Mouse (Mus musculus): ENCODE results near the gene Zkscan16. TPM values are rescaled to one million over a fixed set of nuclear protein-coding genes. Genes with fewer than 3 reads are reported as not detected.
A peak's percentile ranks its signal among the peaks of the same experiment; 100 is the strongest.

Gene Zkscan16
- polyA plus RNA-seq, 1 experiment from 2014 or later: 0.73 TPM

DNA sequence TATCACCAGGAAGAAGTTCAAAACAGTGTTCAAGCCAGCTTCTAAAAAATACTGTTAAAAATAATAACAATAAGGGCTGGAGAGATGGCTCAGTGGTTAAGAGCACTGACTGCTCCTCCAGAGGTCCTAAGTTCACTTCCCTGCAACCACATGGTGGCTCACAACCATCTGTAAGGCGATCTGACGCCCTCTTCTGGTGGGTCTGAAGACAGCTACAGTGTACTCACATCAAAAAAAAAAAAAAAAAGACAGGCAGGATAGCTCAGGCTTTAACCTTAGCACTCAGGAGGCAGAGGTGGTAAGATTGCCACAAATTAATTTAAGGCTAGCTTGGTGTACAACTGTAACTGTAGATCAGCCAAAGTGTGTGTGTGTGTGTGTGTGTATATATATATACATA lies 57.2 kb downstream of the Zkscan16 start:
- Histone ChIP-seq H3K9me3 (ENCODE audit: control insufficient read depth, low read length) (no peaks in the 10 kb centered on the region), H3K27me3 (ENCODE audit: control insufficient read depth, insufficient read depth, low read length) (no peaks in the 10 kb centered on the region), H3K9ac (ENCODE audit: low read depth, low read length) (no peak overlapping the region), H3K36me3 (ENCODE audit: control insufficient read depth, insufficient read depth, low read length) (no peaks in the 10 kb centered on the region), H3K4me3 (ENCODE audit: low read depth, low read length) (no peak overlapping the region), H3K4me2 (replicated peaks; ENCODE audit: low read depth, low read length) (no peak overlapping the region), H3K4me1 (replicated peaks; ENCODE audit: control insufficient read depth, insufficient read depth, low read length) (no peaks in the 10 kb centered on the region; the same call in 1 of the 2 replicates), H3K27ac (ENCODE audit: low read depth, low read length) (no peak overlapping the region)
- peak; percentile 36 for DNase-seq (ENCODE audit: low spot score)
- no peak for ATAC-seq (ENCODE audit: low FRiP score)
- WGBS: 2% methylated on average over 2 of the region's 2 CpGs

DNA sequence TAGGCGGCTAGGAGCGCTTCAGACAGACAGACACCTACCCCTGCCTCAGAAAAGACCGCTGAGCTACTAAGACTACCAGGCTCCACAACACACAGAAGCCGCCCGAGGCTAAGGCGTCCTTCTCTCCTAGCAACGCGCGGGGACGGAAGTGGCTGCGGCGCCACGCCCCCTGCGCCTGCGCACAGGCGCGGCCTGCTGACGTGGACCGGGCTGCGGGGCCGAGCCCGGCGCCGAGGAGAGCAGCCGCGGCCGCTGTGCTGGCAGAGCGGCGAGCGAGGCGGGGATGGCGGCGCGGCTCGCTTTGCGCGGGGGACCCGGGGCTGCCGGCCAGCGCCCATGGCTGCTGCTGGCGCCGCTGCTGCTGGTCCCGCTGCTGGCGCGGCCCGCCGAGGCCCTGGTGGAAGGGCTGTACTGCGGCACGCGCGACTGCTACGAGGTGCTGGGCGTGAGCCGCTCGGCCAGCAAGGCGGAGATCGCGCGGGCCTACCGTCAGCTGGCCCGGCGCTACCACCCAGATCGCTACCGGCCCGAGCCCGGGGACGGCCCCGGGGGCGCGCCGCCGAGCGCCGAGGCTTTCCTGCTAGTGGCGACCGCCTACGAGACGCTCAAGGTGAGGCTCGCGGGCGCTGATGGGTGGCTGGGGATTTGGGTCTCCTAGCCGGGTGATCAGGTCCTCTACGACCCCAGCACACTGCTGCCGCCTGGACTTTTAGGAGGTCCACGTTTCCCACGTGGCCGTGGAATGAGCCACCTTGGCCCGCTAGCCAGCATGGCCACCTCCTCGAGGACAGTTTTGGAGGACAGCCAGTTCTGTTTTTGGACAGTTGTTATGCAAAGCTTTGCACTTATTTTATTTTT lies 59.7 kb downstream of the Zkscan16 start, which contains the start of gene Gm20503:
Gene Gm20503 (plus strand): TSS at position 263 of the 858 bp plus-strand sequence.
- DNase-seq (ENCODE audit: low spot score) (peak; percentile 96), ATAC-seq (ENCODE audit: low FRiP score) (peak; percentile 99)
- H3K9me3 ChIP-seq (ENCODE audit: control insufficient read depth, low read length): no peaks in the 10 kb centered on the region
- no peaks in the 10 kb centered on the region for H3K27me3 ChIP-seq (ENCODE audit: control insufficient read depth, insufficient read depth, low read length)
- no peaks in the 10 kb centered on the region for H3K36me3 ChIP-seq (ENCODE audit: control insufficient read depth, insufficient read depth, low read length)
- H3K9ac ChIP-seq (ENCODE audit: low read depth, low read length): peak within 1 kb of the TSS; percentile 85
- H3K4me3 ChIP-seq (ENCODE audit: low read depth, low read length): peak within 1 kb of the TSS; percentile 88
- H3K4me1 ChIP-seq (replicated peaks; ENCODE audit: control insufficient read depth, insufficient read depth, low read length): no peaks in the 10 kb centered on the region; the same call in 1 of the 2 replicates
- peak within 1 kb of the TSS; percentile 68 for H3K4me2 ChIP-seq (replicated peaks; ENCODE audit: low read depth, low read length)
- peak within 1 kb of the TSS; percentile 88 for H3K27ac ChIP-seq (ENCODE audit: low read depth, low read length)
- under 1% methylated on average over 67 of the region's 89 CpGs for WGBS

DNA sequence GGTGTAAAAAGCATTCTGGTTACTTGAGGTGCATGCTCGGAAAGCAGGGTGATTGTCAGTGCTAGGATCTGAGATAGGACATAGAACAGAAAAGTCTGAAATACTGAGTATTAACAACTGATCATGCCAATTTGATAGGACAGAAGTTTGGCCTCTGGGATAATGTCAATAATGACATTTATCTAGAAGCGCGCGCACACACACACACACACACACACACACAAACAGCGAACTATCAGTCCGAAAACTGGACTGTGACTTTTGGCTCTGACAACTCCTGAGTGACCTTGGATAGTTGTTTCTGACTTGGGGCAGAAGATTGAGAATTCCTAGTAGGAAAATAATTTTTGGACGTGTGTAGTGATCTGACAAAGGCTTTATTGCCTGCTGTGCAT lies 60.4 kb downstream of the Zkscan16 start:
- Histone ChIP-seq H3K4me1 (replicated peaks; ENCODE audit: control insufficient read depth, insufficient read depth, low read length) (no peaks in the 10 kb centered on the region; the same call in 1 of the 2 replicates), H3K27ac (ENCODE audit: low read depth, low read length) (no peak overlapping the region), H3K27me3 (ENCODE audit: control insufficient read depth, insufficient read depth, low read length) (no peaks in the 10 kb centered on the region), H3K9me3 (ENCODE audit: control insufficient read depth, low read length) (no peaks in the 10 kb centered on the region), H3K4me2 (replicated peaks; ENCODE audit: low read depth, low read length) (peak overlapping the region; percentile 68), H3K36me3 (ENCODE audit: control insufficient read depth, insufficient read depth, low read length) (no peaks in the 10 kb centered on the region), H3K4me3 (ENCODE audit: low read depth, low read length) (peak overlapping the region; percentile 88), H3K9ac (ENCODE audit: low read depth, low read length) (peak overlapping the region; percentile 85)
- DNase-seq (ENCODE audit: low spot score) (no peak), ATAC-seq (ENCODE audit: low FRiP score) (no peak)
- 38% methylated on average over 7 of the region's 7 CpGs for WGBS

DNA sequence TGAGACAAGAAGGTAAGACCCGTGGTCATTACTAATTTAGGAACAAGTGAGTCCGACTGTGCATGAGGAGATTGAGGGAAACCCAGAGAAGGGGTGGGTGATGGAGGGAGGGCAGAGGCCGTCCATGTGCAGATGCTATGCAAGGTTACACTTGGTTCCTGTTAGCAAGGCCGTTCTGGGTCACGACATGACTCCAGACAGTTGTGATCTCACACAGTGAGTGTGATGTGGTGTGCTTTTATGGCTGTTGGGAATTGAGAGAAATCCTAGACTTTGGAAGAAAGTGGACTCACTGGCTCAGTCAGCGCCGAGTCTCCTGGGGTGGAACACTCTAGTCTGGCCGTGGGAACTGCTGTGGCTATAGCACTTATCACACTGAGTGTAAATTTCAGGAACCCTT lies 62.8 kb downstream of the Zkscan16 start:
- 58% methylated on average over 8 of the region's 8 CpGs for WGBS
- Histone ChIP-seq H3K27ac (ENCODE audit: low read depth, low read length) (no peak overlapping the region), H3K4me1 (replicated peaks; ENCODE audit: control insufficient read depth, insufficient read depth, low read length) (no peaks in the 10 kb centered on the region; the same call in 1 of the 2 replicates), H3K9me3 (ENCODE audit: control insufficient read depth, low read length) (no peaks in the 10 kb centered on the region), H3K4me2 (replicated peaks; ENCODE audit: low read depth, low read length) (no peak overlapping the region), H3K4me3 (ENCODE audit: low read depth, low read length) (no peak overlapping the region), H3K9ac (ENCODE audit: low read depth, low read length) (no peak overlapping the region), H3K27me3 (ENCODE audit: control insufficient read depth, insufficient read depth, low read length) (no peaks in the 10 kb centered on the region), H3K36me3 (ENCODE audit: control insufficient read depth, insufficient read depth, low read length) (no peaks in the 10 kb centered on the region)
- ATAC-seq (ENCODE audit: low FRiP score): no peak
- DNase-seq (ENCODE audit: low spot score): no peak

DNA sequence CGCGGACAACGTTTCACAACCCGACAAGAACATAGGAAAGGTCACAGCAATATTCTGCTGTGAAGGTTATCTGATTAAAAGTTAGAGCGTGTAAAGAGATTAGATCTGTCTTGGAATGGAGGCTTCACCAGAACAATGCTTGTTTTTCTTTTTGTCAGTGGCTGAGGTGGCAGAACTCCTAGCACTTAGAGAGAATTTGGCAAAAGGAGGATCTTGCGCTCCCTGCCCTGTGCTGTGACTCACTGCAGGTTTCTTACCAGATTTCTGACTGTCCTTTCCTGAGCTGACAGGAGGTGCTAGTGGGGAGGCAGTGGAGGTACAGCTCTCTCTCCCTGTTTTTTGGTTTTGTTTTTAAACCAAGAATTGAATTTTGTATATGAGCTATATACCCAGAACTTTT lies 63.6 kb downstream of the Zkscan16 start:
- ATAC-seq (ENCODE audit: low FRiP score): no peak
- Histone ChIP-seq H3K9ac (ENCODE audit: low read depth, low read length) (no peak overlapping the region), H3K27ac (ENCODE audit: low read depth, low read length) (no peak overlapping the region), H3K4me3 (ENCODE audit: low read depth, low read length) (no peak overlapping the region), H3K36me3 (ENCODE audit: control insufficient read depth, insufficient read depth, low read length) (no peaks in the 10 kb centered on the region), H3K9me3 (ENCODE audit: control insufficient read depth, low read length) (no peaks in the 10 kb centered on the region), H3K4me1 (replicated peaks; ENCODE audit: control insufficient read depth, insufficient read depth, low read length) (no peaks in the 10 kb centered on the region; the same call in 1 of the 2 replicates), H3K27me3 (ENCODE audit: control insufficient read depth, insufficient read depth, low read length) (no peaks in the 10 kb centered on the region), H3K4me2 (replicated peaks; ENCODE audit: low read depth, low read length) (no peak overlapping the region)
- 81% methylated on average over 6 of the region's 6 CpGs for WGBS
- no peak for DNase-seq (ENCODE audit: low spot score)

Other genes with a start within 250 kb of the Zkscan16 start
- gene Olfr267, start 155.9 kb upstream of the Zkscan16 start, polyA plus RNA-seq (2014; fragmentation: Nextera tagmentation; extraction: Ambion mirVana): 0.06 and 0.18 TPM in 2 replicates
- gene Ecpas, start 30.9 kb upstream of the Zkscan16 start, polyA plus RNA-seq (2014; fragmentation: Nextera tagmentation; extraction: Ambion mirVana): 41.9 and 43.4 TPM in 2 replicates
- gene Ptgr1, start 43.5 kb downstream of the Zkscan16 start, polyA plus RNA-seq (2014; fragmentation: Nextera tagmentation; extraction: Ambion mirVana): 17.4 and 19.5 TPM in 2 replicates
- 5.4 and 6.5 TPM in 2 replicates for gene Dnajc25, start 51.4 kb downstream of the Zkscan16 start, polyA plus RNA-seq (2014; fragmentation: Nextera tagmentation; extraction: Ambion mirVana)
- 6.9 and 8.2 TPM in 2 replicates for gene Gm20503, start 59.6 kb downstream of the Zkscan16 start, polyA plus RNA-seq (2014; fragmentation: Nextera tagmentation; extraction: Ambion mirVana)
- gene Gng10, start 91.5 kb downstream of the Zkscan16 start, polyA plus RNA-seq (2014; fragmentation: Nextera tagmentation; extraction: Ambion mirVana): 99.2 and 104 TPM in 2 replicates
- not detected in 2 replicates for gene AI481877, start 195.4 kb downstream of the Zkscan16 start, polyA plus RNA-seq (2014; fragmentation: Nextera tagmentation; extraction: Ambion mirVana)
- 15.0 and 19.7 TPM in 2 replicates for gene Ugcg, start 245.6 kb downstream of the Zkscan16 start, polyA plus RNA-seq (2014; fragmentation: Nextera tagmentation; extraction: Ambion mirVana)